Mouse (Mus musculus): ENCODE measurements around the gene Atp1a1.

Gene Atp1a1

DNA sequence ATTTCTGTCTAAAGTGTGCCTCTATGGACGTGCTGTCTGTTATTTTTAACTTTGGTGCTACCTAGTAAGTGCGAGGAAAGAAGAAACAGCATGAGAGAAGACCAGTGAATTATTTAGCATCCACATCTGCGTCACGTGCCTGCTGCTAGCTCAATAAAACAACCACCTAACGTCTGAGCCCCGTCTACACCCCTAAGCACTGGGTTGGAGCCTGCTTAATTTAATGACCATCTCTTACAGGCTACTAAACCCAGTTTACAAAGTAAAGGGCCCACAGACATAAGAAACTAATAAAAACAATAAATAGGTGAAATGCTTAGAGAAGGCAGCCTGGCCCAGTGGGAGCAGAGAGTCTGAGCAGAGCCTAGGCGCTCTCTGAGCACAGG, 11.2 kb downstream of the Atp1a1 start:
- no peak for DNase-seq (ENCODE audit: low spot score in 2 of 2)

DNA sequence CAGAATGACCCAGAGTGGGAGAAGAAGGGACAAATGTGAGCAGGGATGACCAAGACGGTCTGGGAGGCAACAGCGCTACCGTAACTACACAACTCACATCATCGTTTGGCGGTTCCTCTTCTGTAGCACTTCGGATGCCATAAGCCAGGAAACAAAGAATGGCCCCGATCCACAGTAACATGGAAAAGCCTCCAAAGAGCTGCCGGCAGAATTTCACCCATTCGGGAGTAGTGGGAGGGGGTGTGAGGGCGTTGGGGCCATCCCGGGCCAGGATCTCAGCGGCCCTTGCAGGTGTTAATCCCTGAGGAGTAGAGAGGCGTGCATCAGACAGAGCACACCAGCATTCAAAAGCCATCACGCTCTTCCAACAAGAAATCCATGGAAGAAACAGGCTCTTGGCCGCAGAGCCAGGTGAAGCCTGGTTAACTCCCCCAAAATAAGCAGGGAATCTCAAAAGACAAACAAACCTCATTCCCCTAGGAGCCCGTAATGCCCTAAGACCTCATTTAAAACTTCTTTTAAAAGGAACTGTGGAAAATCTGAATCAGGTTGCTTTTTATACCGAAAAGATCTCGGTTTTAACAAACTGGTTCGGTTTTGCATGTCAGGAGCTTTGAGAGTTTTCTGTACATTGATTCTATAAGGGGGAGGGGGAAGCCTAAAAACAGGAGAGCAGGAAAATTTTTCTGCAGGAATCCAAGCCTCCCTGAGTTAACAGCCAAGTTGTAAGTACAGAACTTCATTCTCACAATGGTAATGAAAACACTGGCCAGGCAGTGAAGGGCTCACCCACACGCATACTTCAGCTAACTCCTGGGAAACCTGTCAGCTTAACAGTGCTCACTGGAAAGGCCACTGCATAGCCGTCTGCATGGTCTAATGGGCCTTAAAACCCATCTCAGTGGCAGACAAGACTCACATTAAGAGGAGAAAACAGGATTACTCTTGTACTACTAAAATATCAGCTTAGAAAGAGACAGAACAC, 11.9 kb downstream of the Atp1a1 start:
- no peak for DNase-seq (ENCODE audit: low spot score in 2 of 2)

DNA sequence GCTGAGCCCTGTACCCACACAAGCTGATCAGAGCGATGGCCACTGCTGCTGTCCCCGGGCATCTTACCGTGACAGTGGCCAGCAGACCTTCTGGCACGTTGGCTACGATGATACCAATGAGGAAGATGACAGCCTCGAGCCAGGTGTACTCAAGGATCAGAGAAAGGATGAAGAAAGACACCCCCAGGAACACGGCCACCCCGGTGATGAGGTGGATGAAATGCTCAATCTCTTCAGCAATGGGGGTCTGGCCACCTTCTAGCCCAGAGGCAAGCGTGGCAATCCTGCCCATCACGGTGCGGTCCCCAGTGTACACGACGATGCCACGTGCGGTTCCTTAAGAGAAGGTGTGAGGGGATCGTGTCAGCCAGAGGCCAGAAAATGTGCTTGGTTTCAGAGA, 14.1 kb downstream of the Atp1a1 start:
- DNase-seq (ENCODE audit: low spot score in 2 of 2): no peak

DNA sequence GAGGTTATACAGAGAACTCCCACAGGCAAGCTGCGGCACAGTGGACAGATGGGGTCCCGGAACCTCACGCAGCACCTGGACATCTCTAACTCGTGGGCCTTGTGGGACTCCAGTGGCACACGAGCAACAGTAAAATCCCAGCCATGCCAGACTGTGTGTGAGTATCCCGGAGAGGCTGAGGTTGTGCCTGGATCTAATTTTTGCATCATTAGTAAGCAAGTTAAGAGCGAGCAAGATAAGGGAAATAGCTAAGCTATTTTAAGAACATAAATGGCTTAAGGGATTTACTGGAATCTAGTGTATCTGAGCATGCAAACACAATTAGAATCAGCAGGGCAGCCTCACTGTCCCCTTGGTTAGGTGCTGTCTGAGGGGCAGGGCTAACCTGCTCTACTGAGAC, 16.2 kb downstream of the Atp1a1 start:
- no peak for DNase-seq (ENCODE audit: low spot score in 2 of 2)

DNA sequence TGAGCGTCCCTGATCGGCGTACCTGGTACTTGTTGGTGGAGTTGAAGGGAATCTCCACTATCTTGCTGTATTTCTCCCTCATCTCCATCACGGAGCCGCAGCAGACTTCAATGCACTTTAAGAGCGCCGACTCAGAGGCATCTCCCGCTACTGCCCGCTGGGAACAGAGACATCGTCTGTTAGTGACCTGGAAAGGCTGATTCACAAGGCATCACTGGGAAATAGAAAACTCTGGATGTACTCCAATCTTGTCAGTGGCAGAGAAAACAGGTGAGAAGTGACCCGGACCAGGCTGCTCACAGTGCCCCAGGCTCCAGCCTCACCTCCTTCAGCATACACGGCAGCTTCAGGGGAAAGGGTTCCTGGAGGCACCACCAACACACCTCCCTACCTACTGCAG, 17.7 kb downstream of the Atp1a1 start:
- no peak for DNase-seq (ENCODE audit: low spot score in 2 of 2)

DNA sequence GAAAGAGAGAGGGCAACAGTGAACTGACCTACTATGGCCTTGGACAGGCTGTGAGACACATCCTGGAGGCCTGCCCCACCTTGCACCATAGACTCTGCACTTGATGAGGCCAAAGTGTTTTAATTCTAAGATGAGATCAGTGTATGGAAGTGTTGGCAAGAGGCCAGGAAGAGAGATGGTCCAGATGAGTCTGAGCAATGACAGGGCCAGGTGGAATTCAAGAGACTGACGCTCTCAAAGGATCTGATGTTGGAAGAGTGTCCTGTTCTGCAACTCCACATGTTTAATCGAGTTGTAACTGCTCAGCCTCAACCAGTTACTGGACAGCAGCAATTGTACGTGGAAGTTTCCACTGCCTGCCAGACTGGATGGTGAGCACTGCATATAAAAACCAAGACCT, 26.4 kb downstream of the Atp1a1 start:
- no peak for DNase-seq (ENCODE audit: low spot score in 2 of 2)

DNA sequence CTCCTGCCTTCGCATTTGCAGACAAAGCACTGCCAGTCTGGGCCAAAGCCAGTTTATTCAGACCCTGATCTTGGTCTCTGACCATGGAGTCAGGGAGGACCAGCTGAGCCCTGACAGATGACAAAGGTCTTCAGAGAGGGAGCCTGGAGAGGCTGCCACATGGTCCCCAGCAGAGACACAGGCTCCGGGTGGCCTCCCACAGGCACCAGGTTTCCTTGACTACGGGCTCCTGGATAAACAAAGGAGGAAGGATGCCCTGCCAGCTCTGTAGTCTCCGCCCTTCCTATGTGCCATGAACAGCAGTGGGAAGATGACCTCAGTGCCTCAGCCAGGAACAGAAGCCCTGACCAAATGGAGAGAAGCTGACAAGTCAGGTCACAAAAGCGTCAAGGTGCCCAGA, 27.1 kb downstream of the Atp1a1 start:
- no peak for DNase-seq (ENCODE audit: low spot score in 2 of 2)

DNA sequence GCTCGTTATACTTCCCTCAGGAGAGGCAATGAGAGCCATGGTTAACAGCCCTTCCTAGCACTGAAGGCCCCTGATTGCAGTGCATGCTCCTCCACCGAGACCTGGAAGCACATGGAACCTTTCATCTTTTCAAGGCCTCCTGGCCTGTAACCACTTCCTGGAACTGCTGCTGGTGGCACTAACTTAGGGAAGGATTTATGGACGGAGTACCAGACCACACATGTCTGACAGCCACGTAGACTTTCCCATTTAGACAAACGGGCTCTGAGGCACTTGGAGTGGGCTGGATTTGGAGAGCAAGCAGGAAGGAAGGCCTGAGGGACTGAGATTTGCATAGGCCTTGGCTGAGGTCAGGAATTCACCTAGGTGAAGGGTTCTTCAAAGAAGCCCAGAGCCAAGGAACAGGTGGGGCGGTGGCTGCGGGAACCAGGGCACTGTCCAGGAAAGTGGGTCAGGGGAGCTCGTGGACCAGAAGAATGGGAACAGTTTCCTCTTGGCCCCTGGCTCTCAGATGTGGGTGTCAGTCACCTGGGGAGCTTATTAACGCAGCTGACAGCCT, 28.9 kb downstream of the Atp1a1 start:
- DNase-seq (ENCODE audit: low spot score in 2 of 2): no peak

DNA sequence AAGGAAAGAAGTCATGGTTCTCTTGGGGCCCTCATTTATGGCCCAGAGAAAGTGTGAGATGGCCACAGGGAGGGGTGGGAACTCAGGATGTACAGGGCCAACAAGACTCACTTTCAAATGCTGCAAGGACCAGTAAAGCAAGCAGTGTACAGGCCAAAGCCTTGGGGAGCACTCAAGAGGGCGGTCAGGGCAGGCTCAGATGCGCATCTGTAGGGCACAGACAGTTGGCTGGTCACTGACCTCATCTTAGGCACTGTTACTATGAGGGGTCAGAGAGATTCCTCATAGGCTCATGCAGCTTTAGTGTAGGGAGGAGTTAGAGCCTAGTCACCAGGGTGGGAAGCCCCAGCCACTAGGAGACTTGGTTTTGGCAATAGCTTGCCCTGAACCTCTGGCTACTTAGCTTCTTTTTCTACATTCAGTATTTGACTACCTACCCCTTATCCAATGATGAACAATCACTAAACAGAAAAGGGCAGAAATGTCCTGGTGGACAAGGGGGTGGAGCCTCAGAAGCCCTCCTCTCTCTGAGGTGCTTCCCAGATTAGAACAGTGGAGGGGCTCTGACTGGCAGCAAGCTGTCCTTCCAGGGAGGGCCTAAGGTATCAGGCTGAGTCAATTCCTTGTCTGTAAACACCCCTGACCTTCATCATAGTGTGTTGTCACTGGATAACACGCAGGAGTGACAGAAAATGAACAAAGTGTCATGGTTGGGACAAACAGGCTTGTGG, 29.9 kb downstream of the Atp1a1 start:
- no peak for DNase-seq (ENCODE audit: low spot score in 2 of 2)

DNA sequence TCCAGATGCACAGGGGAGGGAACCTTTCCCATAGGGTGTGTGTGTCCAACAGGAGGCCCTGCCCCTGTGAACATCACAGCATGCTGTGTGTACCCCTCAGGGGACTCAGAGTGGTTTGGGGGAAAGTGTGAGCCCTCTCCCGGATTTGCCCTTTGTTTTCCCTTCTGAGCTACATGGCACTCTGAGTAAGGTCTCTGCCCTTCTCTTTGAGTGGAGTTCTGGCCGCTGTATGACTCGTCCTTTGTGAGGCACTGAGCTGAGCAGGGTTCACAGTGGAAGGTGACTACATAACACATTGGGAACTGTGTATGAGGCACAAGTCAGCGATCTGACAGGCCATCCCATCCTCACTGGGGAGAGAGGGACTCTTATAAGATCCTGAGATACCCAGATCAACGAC, 31.5 kb downstream of the Atp1a1 start:
- no peak for DNase-seq (ENCODE audit: low spot score in 2 of 2)

DNA sequence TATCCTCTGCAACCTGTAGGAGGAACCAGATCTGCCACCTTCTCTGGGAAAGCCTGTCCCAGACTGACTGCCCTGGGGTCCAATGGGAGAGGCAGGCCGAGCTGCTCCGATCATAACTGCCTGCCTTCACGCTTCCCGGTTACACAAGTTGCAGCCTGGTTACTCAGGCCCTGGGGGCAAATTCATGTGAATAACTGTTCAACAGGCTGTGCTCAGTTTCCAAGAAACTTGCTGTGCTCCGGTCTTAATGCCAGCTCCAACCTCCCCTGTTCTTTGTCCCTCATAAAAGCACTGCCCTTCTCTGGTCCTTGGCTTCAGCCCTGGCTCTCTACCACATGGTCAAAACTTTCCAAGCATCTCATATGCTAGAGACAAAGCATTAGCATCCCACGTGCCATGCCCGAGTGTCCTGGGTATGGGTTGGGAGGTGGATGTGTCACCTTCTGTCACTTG, 32.3 kb downstream of the Atp1a1 start:
- DNase-seq (ENCODE audit: low spot score in 2 of 2): no peak

DNA sequence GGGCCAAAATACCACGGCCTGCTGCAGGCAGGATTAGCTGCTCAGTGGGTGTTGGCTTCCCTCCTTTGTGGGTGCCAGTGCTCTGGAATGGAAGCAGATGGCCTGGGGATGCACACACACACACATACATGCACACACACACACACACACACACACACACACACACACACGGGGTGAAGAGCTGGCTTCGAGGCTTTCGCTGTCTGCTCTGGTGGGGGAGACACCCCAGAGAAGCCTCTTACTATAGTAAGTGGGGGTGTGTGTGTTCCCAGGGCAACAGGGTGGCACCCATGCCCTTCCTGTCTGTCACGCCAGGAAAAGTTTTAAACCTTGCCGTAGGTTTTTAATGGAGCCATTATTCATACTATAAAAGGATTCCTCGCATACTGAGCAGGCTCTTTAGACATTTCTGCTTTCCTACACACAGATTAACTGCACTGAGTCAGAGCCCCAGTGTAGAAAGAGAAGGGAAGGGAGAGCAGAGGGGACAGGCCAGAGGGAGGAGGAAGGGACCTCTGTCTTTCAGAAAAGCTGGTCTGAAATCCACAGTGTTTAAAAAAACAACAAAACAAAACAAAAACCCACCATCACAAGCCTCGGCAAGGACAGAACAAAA, 32.9 kb downstream of the Atp1a1 start:
- DNase-seq (ENCODE audit: low spot score in 2 of 2): no peak

DNA sequence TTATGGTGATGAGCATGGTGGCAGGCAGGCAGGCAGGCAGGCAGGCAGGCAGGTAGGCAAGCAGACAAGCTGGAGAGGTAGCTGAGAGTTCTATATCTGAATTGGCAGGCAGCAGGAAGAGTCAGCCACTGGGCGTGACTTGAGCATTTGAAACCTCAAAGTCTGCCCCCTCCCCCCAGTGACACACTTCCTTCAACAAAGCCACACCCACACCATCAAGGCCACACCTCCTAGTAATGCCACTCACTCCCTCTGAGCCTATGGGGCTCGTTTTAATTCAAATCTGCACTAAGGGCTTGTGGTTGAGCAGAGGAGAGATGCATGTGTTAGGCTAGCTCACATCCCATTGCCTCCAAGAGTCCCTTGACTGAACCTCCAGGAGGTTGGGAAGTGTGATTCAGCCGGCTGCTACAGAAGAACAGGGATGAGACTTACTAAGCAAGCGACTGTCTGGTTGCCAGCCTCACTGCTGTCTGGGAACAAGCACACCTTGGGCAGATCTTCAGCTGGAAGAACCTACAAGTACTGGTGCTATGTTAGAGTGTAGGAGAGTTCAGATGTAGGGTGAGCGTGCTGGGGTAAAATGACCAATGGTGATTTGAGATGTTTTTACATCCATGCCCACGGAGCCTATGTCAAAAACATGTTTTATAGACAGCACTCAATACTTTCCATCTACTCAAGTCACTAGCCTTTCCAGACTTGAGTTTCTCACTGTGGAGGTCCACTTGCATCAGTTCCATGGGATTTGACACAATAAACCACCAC, 33.6 kb downstream of the Atp1a1 start:
- DNase-seq (ENCODE audit: low spot score in 2 of 2): no peak

DNA sequence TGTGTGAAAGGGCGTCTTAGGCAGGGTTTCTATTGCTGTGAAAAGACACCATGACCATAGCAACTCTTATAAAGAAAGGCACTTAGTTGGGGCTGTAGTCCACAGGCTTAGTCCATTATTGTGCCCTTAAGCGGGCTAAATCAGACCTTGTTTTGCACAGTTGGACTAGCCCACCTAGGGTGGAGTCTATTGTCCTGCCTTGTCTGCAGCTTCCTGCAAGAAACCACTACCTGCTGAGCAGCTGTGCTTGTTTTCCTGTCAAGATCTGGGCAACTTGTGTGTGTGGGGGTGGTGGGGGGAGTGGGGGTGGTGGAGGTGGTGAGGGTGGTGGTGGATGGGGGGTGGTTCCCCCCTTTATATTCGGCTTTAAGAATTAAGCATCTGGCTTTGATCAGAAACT, 34.2 kb downstream of the Atp1a1 start:
- no peak for DNase-seq (ENCODE audit: low spot score in 2 of 2)

DNA sequence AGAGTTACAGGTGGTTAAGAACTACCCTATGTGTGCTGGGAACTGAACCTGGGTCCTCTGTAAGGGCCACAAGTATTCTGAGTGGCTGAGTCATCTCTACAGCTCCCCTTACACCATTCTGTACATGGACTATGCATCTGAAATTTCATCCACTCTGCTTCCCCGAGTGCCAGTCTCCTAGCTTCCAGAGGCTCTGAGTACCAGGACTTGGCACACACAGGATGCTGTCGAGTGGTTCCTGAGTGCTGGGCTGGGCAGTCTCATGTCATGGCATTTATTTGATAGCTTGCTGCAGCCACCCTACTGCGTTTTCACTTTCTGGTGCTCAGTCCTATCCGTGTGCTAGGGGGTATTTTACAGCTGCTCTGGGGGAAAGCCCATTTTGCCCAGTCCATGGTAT, 35.9 kb downstream of the Atp1a1 start:
- no peak for DNase-seq (ENCODE audit: low spot score in 2 of 2)

DNA sequence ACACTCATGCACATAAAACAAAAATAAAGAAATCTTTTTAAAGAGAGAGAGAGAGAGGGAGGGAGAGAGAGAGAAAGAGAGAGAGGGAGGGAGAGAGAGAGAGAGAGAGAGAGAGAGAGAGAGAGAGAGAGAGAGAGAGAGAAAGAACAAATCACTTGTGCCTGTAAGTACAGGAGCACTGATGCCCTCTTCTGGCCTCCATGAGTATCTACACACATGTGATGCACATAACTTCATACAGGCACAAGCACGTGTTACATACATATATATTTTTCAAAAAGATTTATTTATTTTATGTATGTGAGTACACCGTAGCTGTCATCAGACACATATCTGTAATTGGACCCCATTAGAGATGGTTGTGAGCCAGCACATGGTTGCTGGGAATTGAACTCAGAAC, 40.5 kb downstream of the Atp1a1 start:
- DNase-seq (ENCODE audit: low spot score in 2 of 2): no peak

DNA sequence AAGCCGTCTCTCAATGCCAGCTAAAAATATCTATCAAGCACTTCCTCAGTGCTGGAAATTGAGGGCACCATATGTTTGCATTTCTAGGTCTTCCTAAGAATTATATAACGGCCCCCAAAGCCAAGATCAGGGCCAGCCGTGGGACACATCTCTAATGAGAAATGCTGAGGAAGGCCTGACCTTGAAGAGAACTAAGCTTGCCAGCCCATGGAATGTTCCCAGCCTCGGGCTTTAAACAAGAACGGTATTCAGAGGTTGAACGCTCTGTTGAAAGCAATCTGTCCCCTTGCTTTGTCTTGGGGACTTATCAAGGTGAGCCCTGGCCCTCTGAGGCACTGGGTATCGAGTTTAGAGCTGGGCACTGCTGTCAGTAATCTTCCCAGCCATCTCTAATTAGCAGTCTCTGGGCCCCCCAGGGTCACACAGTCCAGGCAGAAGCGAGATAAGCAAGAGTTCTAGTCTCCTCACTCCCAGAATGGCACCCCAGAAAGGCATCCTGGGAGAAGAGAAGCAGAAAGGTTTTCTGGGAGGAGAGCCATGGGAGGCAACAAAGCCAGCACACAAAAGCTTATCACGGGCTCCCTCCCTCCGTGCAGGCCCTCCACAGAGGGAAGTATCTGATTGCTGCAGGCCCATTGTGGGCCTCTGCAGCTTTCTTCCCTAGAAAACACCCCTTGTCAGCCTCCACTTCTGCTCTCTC, 41.8 kb downstream of the Atp1a1 start:
- DNase-seq (ENCODE audit: low spot score in 2 of 2): no peak

DNA sequence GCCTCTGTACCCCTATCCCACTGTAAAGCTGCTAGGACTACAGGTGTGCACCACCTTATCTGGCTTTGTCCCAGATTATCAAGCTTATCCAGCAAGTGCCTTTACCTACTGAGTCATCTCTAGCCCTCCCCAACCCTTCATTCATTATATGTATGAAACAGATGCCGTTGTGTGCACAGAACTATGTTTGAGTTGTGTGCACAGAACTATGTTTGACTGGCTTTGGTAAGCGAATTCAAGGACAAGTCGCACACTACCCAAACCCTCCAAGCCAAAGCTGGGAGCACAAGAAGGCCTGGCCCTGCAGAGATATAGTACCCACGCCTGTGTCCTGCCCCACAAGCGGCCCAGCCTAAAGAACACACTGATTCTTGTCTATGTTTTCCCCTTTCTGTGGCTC, 42.5 kb downstream of the Atp1a1 start:
- DNase-seq (ENCODE audit: low spot score in 2 of 2): no peak

DNA sequence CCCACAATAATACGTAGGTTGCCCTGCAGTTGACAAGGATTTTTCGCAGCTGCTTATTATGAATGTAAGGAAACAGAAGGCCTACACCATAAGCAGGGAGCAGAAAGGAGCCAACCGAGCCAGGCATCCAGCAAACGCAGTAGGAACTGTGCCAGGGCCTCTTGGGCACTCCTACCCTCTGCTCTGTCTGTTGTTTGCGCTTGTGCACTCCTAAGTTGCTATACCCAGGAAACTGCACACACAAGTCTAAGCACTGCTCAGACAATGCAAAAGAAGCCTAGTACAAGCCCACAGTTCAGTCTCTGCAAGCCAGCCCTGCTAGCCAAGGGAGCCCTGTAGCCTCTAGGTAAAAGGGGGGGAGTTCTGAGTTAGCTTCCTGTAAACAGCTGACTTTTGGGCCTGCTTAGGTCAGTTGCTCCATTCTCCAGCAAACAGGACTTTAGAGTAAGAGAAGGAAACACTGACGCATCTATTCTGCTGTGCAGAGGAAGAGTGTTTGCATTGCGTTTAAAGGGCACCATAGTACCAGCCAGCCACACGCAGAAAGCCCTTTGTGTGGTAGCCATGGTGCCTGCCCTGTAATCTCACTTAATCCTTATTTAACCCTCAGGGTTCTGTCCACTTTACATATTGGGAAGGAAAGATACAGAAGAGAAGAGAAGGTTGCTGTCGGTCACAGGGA, 43.5 kb downstream of the Atp1a1 start:
- no peak for DNase-seq (ENCODE audit: low spot score in 2 of 2)

DNA sequence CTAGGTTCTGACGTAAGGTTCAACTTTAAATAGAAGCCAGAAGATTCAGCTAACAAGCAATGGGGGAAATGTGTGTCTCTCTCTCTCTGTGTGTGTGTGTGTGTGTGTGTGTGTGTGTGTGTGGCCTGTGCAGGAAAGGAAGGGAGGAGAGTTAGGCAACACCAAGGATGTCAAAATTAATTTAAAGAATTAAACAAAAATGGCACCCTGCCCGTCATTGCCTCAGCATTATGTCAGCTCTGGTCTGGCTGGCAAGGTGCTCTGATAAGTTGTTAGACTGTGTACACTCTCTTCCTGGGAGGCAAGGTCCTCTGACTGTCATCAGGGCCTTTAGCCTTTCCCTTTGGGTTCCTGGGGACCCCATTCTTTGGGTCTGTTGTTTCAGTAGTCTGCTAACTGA, 47.8 kb downstream of the Atp1a1 start:
- DNase-seq (ENCODE audit: low spot score in 2 of 2): no peak

Data from right cerebral cortex, postnatal 10 days (tissue).